Mouse (Mus musculus): Measurements from ENCODE around the gene Rheb. TPM values are rescaled to one million over a fixed set of nuclear protein-coding genes. Genes with fewer than 3 reads are reported as not detected.

The Rheb gene
- polyA plus RNA-seq, 1 experiment from 2014 or later = 215 TPM

DNA sequence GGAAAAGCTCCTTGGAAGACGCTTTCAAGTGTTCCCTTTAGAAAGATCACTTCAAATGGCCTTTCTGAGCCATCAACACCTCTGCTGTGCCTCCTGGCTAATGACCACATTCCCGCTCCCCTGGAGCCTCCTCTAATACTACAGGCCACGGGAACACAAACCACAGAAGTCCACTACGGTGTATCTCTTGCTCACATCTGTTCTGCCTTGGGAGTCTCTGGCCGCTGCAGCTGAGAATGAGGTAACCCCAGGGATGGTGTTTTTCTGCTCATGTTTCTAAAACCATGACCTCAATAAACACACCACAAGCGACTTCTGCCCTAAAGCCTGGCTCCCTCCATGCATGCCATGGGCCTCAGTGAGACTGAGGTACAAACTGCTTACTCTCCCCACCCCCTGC is 30.8 kb upstream of the Rheb start:
- no peak overlapping the region for H3K4me3 ChIP-seq (ENCODE audit: low read length)
- no peaks in the 10 kb centered on the region for H3K27me3 ChIP-seq (ENCODE audit: control insufficient read depth, insufficient read depth, low read length)
- ATAC-seq (ENCODE audit: low FRiP score, low TSS enrichment) = no peak
- peaks cover 11% of the 10 kb centered on the region; the same call in 1 of the 2 replicates for H3K36me3 ChIP-seq (ENCODE audit: control insufficient read depth, insufficient read depth, low read length)
- H3K9ac ChIP-seq (ENCODE audit: low read depth, low read length) = no peak overlapping the region
- H3K4me1 ChIP-seq (ENCODE audit: control insufficient read depth, insufficient read depth, low read length) = no peaks in the 10 kb centered on the region
- H3K9me3 ChIP-seq (ENCODE audit: control insufficient read depth, low read length) = no peaks in the 10 kb centered on the region
- 39% methylated on average over 6 of the region's 6 CpGs for WGBS
- no peak overlapping the region for H3K4me2 ChIP-seq (replicated peaks; ENCODE audit: low read depth, low read length)
- no peak overlapping the region for H3K27ac ChIP-seq (ENCODE audit: low read depth, low read length)

DNA sequence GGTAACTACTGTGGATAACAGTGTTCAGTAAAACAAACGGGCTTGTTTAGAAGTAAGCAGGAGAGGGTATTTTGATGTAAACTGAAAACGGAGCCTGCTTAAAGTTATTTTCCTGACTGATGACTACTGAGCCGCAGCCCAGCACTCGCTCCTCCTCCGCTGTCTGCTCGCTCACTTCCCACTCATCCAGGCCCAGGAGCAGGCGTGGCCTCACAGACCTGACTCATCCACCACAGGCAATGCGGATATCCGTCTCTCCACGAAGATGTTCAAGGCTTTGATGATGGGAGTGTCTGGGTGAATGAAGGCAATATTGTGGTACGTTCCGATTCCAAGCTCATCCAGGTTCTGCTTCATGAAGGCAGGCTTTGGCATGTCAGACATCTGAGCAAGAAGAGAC is 28.9 kb upstream of the Rheb start:
- no peak overlapping the region for H3K9ac ChIP-seq (ENCODE audit: low read depth, low read length)
- 88% methylated on average over 12 of the region's 12 CpGs for WGBS
- no peak overlapping the region for H3K4me2 ChIP-seq (replicated peaks; ENCODE audit: low read depth, low read length)
- no peak overlapping the region for H3K27ac ChIP-seq (ENCODE audit: low read depth, low read length)
- H3K27me3 ChIP-seq (ENCODE audit: control insufficient read depth, insufficient read depth, low read length) = no peaks in the 10 kb centered on the region
- no peak for ATAC-seq (ENCODE audit: low FRiP score, low TSS enrichment)
- no peaks in the 10 kb centered on the region for H3K9me3 ChIP-seq (ENCODE audit: control insufficient read depth, low read length)
- no peaks in the 10 kb centered on the region for H3K4me1 ChIP-seq (ENCODE audit: control insufficient read depth, insufficient read depth, low read length)
- H3K4me3 ChIP-seq (ENCODE audit: low read length) = no peak overlapping the region
- H3K36me3 ChIP-seq (ENCODE audit: control insufficient read depth, insufficient read depth, low read length) = peaks cover 15% of the 10 kb centered on the region; the same call in 1 of the 2 replicates

DNA sequence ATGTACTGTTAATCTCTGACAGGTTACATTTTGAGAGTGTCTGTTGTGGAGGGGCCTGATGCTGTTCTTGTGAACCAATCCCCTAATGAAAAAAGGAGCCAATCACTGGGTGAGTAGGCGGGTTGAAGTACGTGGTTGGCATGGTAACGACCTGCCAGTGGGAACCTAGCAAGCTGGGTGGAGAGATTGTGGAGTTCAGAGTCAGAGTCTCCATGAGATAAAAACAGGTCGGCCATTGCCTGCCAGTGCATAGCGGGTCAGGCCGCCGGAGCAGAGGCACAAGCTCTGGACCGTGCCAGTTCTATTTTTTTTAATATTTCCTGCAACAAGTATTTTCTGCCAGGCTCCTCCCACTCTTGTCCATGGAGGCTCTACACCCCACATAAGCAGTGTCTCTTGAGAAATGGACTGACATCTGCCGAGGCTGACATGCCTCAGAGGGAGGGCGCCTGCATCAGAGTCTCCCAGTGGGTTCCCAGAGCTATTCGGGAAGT is 27.4 kb upstream of the Rheb start:
- Histone ChIP-seq H3K4me1 (ENCODE audit: control insufficient read depth, insufficient read depth, low read length) (no peaks in the 10 kb centered on the region), H3K27ac (ENCODE audit: low read depth, low read length) (no peak overlapping the region), H3K4me3 (ENCODE audit: low read length) (no peak overlapping the region), H3K36me3 (ENCODE audit: control insufficient read depth, insufficient read depth, low read length) (peaks cover 9% of the 10 kb centered on the region; the same call in 1 of the 2 replicates), H3K9ac (ENCODE audit: low read depth, low read length) (no peak overlapping the region), H3K9me3 (ENCODE audit: control insufficient read depth, low read length) (no peaks in the 10 kb centered on the region), H3K27me3 (ENCODE audit: control insufficient read depth, insufficient read depth, low read length) (no peaks in the 10 kb centered on the region), H3K4me2 (replicated peaks; ENCODE audit: low read depth, low read length) (no peak overlapping the region)
- 75% methylated on average over 11 of the region's 11 CpGs for WGBS
- no peak for ATAC-seq (ENCODE audit: low FRiP score, low TSS enrichment)

DNA sequence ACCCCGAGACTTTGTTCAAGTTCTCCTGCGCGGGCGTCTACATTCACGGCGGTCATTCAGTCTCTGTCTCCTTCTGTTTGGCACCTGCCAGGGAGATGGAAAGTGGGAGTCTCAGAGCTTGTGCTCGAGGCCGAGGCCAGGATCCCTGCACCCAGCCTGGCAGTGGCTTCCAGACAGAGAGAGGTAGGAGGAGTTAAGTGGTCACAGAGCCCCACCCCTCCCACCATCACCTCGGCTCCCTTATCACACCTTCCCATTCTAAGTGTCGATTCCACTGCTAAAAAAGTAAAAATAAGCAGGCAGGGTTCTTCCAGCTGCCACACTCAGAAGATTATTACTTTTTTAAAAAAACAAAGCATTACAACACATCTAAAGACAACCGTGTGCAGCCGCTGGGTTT is 21.4 kb upstream of the Rheb start:
- WGBS = 76% methylated on average over 12 of the region's 12 CpGs
- no peak for ATAC-seq (ENCODE audit: low FRiP score, low TSS enrichment)

DNA sequence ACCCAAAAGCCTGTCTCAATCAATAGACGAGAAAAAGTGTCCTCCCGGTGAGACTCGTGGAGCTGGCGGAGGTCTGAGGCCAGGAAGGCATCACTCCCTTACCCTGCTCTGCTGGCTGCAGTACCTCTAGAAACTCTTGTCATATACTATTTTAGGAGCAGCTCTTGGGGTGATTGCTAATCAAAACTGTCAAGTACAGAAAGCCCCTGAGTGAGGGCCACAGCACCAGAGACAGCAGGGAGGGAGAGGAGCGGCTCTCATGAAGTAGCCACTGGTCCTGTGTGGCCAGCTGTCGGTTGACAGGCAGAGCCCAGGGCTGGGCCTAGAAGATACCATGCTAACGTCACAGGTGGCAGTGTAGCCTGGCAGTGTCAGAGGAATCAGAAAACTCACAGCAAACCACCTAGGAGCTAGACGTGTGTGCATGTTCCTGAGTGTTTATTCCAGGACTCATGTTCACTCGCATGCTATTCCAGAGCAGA is 19.1 kb upstream of the Rheb start:
- Histone ChIP-seq H3K36me3 (ENCODE audit: control insufficient read depth, insufficient read depth, low read length) (peaks cover 6% of the 10 kb centered on the region; the same call in 1 of the 2 replicates), H3K4me3 (ENCODE audit: low read length) (no peak overlapping the region), H3K9me3 (ENCODE audit: control insufficient read depth, low read length) (no peaks in the 10 kb centered on the region), H3K4me1 (ENCODE audit: control insufficient read depth, insufficient read depth, low read length) (no peaks in the 10 kb centered on the region), H3K27me3 (ENCODE audit: control insufficient read depth, insufficient read depth, low read length) (no peaks in the 10 kb centered on the region), H3K4me2 (replicated peaks; ENCODE audit: low read depth, low read length) (no peak overlapping the region), H3K27ac (ENCODE audit: low read depth, low read length) (no peak overlapping the region), H3K9ac (ENCODE audit: low read depth, low read length) (no peak overlapping the region)
- no peak for ATAC-seq (ENCODE audit: low FRiP score, low TSS enrichment)
- WGBS = 91% methylated on average over 9 of the region's 9 CpGs

More for the DNA sequence above, 21.4 kb upstream of the Rheb start:
- Histone ChIP-seq H3K4me3 (ENCODE audit: low read length) (no peak overlapping the region), H3K36me3 (ENCODE audit: control insufficient read depth, insufficient read depth, low read length) (peaks cover 13% of the 10 kb centered on the region; the same call in 1 of the 2 replicates), H3K27ac (ENCODE audit: low read depth, low read length) (no peak overlapping the region), H3K4me2 (replicated peaks; ENCODE audit: low read depth, low read length) (no peak overlapping the region), H3K27me3 (ENCODE audit: control insufficient read depth, insufficient read depth, low read length) (no peaks in the 10 kb centered on the region), H3K4me1 (ENCODE audit: control insufficient read depth, insufficient read depth, low read length) (no peaks in the 10 kb centered on the region), H3K9me3 (ENCODE audit: control insufficient read depth, low read length) (no peaks in the 10 kb centered on the region), H3K9ac (ENCODE audit: low read depth, low read length) (no peak overlapping the region)

DNA sequence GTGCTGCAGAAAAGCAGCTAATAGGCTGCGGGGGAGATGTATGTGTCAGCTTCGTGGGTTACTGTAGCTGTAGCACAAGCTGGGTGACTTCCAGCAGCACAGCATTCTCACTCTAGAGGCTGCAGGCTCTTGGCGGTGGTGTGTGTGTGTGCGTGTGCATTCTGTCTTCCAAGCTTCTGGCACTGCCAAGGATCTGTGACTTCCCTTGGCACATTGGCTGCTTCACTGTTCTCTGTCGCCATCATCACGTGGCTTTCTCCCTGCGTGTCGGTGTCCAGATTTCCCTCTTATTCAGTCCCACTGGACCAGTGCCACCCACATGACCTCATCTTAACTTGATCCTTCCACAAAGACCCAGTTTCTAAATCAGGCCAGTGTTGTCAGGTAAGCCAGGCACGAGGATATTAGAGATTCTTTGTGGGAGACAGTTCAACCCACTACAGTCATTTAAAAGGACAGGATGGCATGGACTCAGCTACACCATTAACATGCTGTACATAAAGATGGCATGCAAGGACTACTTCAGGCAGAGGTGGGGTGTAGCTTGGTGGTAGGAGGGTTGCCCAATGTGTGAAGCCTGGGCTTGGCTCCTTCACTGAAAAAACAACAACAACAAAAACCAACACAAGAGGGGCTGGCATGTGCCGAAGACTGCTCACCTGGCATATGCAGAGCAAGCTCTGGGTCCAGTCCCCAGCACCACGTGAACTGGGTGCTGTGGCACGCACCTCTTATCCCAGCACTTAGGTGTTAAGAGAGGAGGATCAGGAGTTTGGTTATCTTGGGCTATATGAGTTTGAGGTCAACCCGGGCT is 18.4 kb upstream of the Rheb start:
- Histone ChIP-seq H3K27me3 (ENCODE audit: control insufficient read depth, insufficient read depth, low read length) (no peaks in the 10 kb centered on the region), H3K4me2 (replicated peaks; ENCODE audit: low read depth, low read length) (no peak overlapping the region), H3K4me1 (ENCODE audit: control insufficient read depth, insufficient read depth, low read length) (no peaks in the 10 kb centered on the region), H3K9me3 (ENCODE audit: control insufficient read depth, low read length) (no peaks in the 10 kb centered on the region), H3K36me3 (ENCODE audit: control insufficient read depth, insufficient read depth, low read length) (peaks cover 6% of the 10 kb centered on the region; the same call in 1 of the 2 replicates), H3K4me3 (ENCODE audit: low read length) (no peak overlapping the region), H3K9ac (ENCODE audit: low read depth, low read length) (no peak overlapping the region), H3K27ac (ENCODE audit: low read depth, low read length) (no peak overlapping the region)
- WGBS = 84% methylated on average over 13 of the region's 13 CpGs
- ATAC-seq (ENCODE audit: low FRiP score, low TSS enrichment) = no peak

DNA sequence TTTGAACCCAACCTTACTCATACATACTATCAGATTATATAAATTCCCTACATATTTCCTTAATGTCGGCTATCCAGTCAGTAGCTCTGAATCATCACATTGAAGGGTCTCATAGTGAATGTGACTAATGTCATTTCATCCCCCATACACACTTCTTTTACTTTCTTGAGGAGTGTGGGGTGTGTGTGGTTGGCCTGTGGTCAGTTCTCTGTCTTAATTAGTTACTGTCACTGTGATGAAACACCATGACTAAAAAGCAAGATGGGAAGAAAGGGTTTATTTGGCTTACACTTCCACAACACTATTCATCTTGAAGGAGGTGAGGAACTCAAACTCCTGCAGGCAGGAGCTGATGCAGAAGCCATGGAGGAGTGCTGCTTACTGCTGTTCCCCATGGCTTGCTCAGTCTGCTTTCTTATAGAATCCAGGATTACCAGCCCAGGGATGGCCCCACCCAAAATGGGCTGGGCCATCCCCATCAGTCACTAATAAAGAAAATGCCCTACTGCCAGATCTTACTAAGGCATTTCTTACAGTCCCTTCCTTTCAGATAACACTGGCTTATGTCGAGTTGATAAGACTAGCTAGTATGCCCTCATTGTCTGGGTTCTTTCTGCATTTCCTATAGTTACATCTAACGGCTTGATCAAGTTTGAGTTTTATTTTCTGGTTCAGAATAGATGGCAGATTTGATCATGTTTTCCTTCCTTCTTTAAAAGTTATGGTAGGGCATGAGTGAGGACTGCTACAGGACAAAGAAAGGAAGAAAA is 17.5 kb upstream of the Rheb start:
- Histone ChIP-seq H3K9ac (ENCODE audit: low read depth, low read length) (no peak overlapping the region), H3K4me3 (ENCODE audit: low read length) (no peak overlapping the region), H3K27me3 (ENCODE audit: control insufficient read depth, insufficient read depth, low read length) (no peaks in the 10 kb centered on the region), H3K9me3 (ENCODE audit: control insufficient read depth, low read length) (no peaks in the 10 kb centered on the region), H3K4me1 (ENCODE audit: control insufficient read depth, insufficient read depth, low read length) (no peaks in the 10 kb centered on the region), H3K27ac (ENCODE audit: low read depth, low read length) (no peak overlapping the region), H3K36me3 (ENCODE audit: control insufficient read depth, insufficient read depth, low read length) (peaks cover 6% of the 10 kb centered on the region; the same call in 1 of the 2 replicates), H3K4me2 (replicated peaks; ENCODE audit: low read depth, low read length) (no peak overlapping the region)
- WGBS = 82% methylated on average over 3 of the region's 3 CpGs
- no peak for ATAC-seq (ENCODE audit: low FRiP score, low TSS enrichment)

DNA sequence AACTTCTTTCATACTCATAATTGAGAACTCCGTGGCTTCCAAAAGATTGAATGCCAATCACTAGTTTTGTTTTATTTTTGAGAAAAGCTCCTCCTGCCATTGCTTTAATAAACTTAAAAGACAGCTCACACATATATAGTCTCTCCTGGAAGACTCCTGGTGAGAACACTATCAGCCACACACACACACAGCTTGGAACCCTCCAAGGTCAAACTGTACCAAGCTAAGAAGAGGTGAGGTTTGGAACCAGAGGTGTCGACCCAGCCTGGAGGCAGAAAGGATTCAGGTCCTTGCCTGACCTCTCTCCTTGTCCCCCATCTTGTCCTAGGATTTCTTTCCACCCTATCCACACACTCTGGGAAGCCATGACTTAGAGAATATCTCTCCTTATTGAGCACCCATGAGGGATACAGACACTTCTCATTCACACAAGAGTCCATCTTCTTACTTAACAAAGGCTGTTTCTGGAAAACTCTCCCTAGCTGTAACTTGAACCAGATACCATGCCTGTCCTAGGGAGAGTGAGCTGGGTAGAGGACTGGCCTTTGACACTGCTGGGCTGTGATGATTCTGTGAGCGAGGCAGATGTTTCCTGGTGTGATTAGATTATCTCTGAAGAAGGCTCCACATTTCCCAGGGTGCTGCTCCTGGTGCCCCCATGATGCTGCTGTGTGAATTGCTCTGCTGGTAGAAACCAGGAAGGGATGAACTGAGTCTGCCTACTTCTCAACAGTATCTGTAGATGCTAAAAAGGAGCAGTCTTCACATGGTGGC is 12.6 kb upstream of the Rheb start:
- no peak for ATAC-seq (ENCODE audit: low FRiP score, low TSS enrichment)
- no peaks in the 10 kb centered on the region for H3K27me3 ChIP-seq (ENCODE audit: control insufficient read depth, insufficient read depth, low read length)
- H3K4me3 ChIP-seq (ENCODE audit: low read length) = no peak overlapping the region
- H3K4me1 ChIP-seq (ENCODE audit: control insufficient read depth, insufficient read depth, low read length) = no peaks in the 10 kb centered on the region
- 59% methylated on average over 3 of the region's 3 CpGs for WGBS
- H3K27ac ChIP-seq (ENCODE audit: low read depth, low read length) = no peak overlapping the region
- H3K36me3 ChIP-seq (ENCODE audit: control insufficient read depth, insufficient read depth, low read length) = no peaks in the 10 kb centered on the region
- H3K9ac ChIP-seq (ENCODE audit: low read depth, low read length) = no peak overlapping the region
- H3K4me2 ChIP-seq (replicated peaks; ENCODE audit: low read depth, low read length) = no peak overlapping the region
- H3K9me3 ChIP-seq (ENCODE audit: control insufficient read depth, low read length) = no peaks in the 10 kb centered on the region

Measured in kidney, embryonic 14.5 days (tissue).